Mouse (Mus musculus): ENCODE data around the gene Fkbp15. TPM values are rescaled to one million over a fixed set of nuclear protein-coding genes. Genes with fewer than 3 reads are reported as not detected.

Gene Fkbp15
- total and polyA plus RNA-seq, 3 experiments: 14.7 to 19.6 (median 16.6) TPM

- DNase-seq: peak; percentile 28 to 39
- WGBS: 31% methylated on average over 7 of the region's 7 CpGs
- H3K27me3 ChIP-seq (ENCODE audit: control insufficient read depth, insufficient read depth, low read length): no peaks in the 10 kb centered on the region
- TF ChIP-seq EP300 (IDR thresholded peaks at IDR 0.05; ENCODE audit: insufficient read depth, low read depth, low read length) (no peak), POLR2A (IDR thresholded peaks at IDR 0.05; ENCODE audit: insufficient read depth, low read depth, low read length) (no peak), CTCF (IDR thresholded peaks at IDR 0.05) (peak; percentile 61)
- no peak overlapping the region for H3K4me3 ChIP-seq
- intact Hi-C loops (cut with DNase I): no loop called here
- no peaks in the 10 kb centered on the region for H3K4me1 ChIP-seq (ENCODE audit: control insufficient read depth, insufficient read depth, low read length)
- H3K9ac ChIP-seq (ENCODE audit: low read depth, low read length): no peak overlapping the region
- H3K36me3 ChIP-seq (ENCODE audit: control insufficient read depth, insufficient read depth, low read length): no peaks in the 10 kb centered on the region
- no peaks in the 10 kb centered on the region for H3K79me2 ChIP-seq (replicated peaks; ENCODE audit: control insufficient read depth, insufficient read depth, low read length)
- no peak overlapping the region for H3K27ac ChIP-seq
Observed at GRCm38 (mm10) chr4:62263133-62263844, 97.1 kb downstream of the Fkbp15 start.

GRCm38 (mm10) chr4:62262276-62262675 is 98.1 kb downstream of the Fkbp15 start, which contains the start of gene Slc31a2:
Gene Slc31a2 (plus strand): TSS chr4:62262562.
- 55% methylated on average over 2 of the region's 2 CpGs for WGBS
- Histone ChIP-seq H3K27ac (no peak within 1 kb of the TSS), H3K36me3 (ENCODE audit: control insufficient read depth, insufficient read depth, low read length) (no peaks in the 10 kb centered on the region), H3K4me1 (ENCODE audit: control insufficient read depth, insufficient read depth, low read length) (no peaks in the 10 kb centered on the region), H3K27me3 (ENCODE audit: control insufficient read depth, insufficient read depth, low read length) (no peaks in the 10 kb centered on the region), H3K79me2 (replicated peaks; ENCODE audit: control insufficient read depth, insufficient read depth, low read length) (no peaks in the 10 kb centered on the region), H3K9ac (ENCODE audit: low read depth, low read length) (no peak within 1 kb of the TSS), H3K4me3 (no peak within 1 kb of the TSS)
- no peak for DNase-seq
- intact Hi-C loops (cut with DNase I): no loop called here
- no peak for TF ChIP-seq POLR2A (IDR thresholded peaks at IDR 0.05; ENCODE audit: insufficient read depth, low read depth, low read length)
- TF ChIP-seq CTCF (IDR thresholded peaks at IDR 0.05): no peak
- TF ChIP-seq EP300 (IDR thresholded peaks at IDR 0.05; ENCODE audit: insufficient read depth, low read depth, low read length): no peak

- no peak overlapping the region for H3K4me3 ChIP-seq
- H3K36me3 ChIP-seq (ENCODE audit: control insufficient read depth, insufficient read depth, low read length): no peaks in the 10 kb centered on the region
- DNase-seq: peak in 1 of 2 experiments; percentile 34
- no peak overlapping the region for H3K9ac ChIP-seq (ENCODE audit: low read depth, low read length)
- H3K4me1 ChIP-seq (ENCODE audit: control insufficient read depth, insufficient read depth, low read length): no peaks in the 10 kb centered on the region
- no peaks in the 10 kb centered on the region for H3K27me3 ChIP-seq (ENCODE audit: control insufficient read depth, insufficient read depth, low read length)
- H3K27ac ChIP-seq: no peak overlapping the region
- TF ChIP-seq CTCF (IDR thresholded peaks at IDR 0.05) (no peak), POLR2A (IDR thresholded peaks at IDR 0.05; ENCODE audit: insufficient read depth, low read depth, low read length) (no peak), EP300 (IDR thresholded peaks at IDR 0.05; ENCODE audit: insufficient read depth, low read depth, low read length) (no peak)
- WGBS: 25% methylated on average over 8 of the region's 8 CpGs
- H3K79me2 ChIP-seq (replicated peaks; ENCODE audit: control insufficient read depth, insufficient read depth, low read length): no peaks in the 10 kb centered on the region
- intact Hi-C loops (cut with DNase I): no loop called here
Observed at GRCm38 (mm10) chr4:62256931-62257330, 103.4 kb downstream of the Fkbp15 start.

GRCm38 (mm10) chr4:62254551-62254950 is 105.8 kb downstream of the Fkbp15 start:
- no peak overlapping the region for H3K9ac ChIP-seq (ENCODE audit: low read depth, low read length)
- no peak overlapping the region for H3K4me3 ChIP-seq
- WGBS: 45% methylated on average over 8 of the region's 8 CpGs
- no peaks in the 10 kb centered on the region for H3K27me3 ChIP-seq (ENCODE audit: control insufficient read depth, insufficient read depth, low read length)
- no peaks in the 10 kb centered on the region for H3K79me2 ChIP-seq (replicated peaks; ENCODE audit: control insufficient read depth, insufficient read depth, low read length)
- intact Hi-C loops (cut with DNase I): no loop called here
- DNase-seq: no peak
- no peak overlapping the region for H3K27ac ChIP-seq
- H3K4me1 ChIP-seq (ENCODE audit: control insufficient read depth, insufficient read depth, low read length): no peaks in the 10 kb centered on the region
- H3K36me3 ChIP-seq (ENCODE audit: control insufficient read depth, insufficient read depth, low read length): no peaks in the 10 kb centered on the region
- TF ChIP-seq CTCF (IDR thresholded peaks at IDR 0.05): no peak
- TF ChIP-seq POLR2A (IDR thresholded peaks at IDR 0.05; ENCODE audit: insufficient read depth, low read depth, low read length): no peak
- TF ChIP-seq EP300 (IDR thresholded peaks at IDR 0.05; ENCODE audit: insufficient read depth, low read depth, low read length): no peak

- Histone ChIP-seq H3K79me2 (replicated peaks; ENCODE audit: control insufficient read depth, insufficient read depth, low read length) (no peaks in the 10 kb centered on the region), H3K36me3 (ENCODE audit: control insufficient read depth, insufficient read depth, low read length) (no peaks in the 10 kb centered on the region), H3K4me3 (no peak overlapping the region), H3K27ac (no peak overlapping the region), H3K9ac (ENCODE audit: low read depth, low read length) (no peak overlapping the region), H3K27me3 (ENCODE audit: control insufficient read depth, insufficient read depth, low read length) (no peaks in the 10 kb centered on the region), H3K4me1 (ENCODE audit: control insufficient read depth, insufficient read depth, low read length) (no peaks in the 10 kb centered on the region)
- DNase-seq: no peak
- WGBS: 73% methylated on average over 4 of the region's 4 CpGs
- no peak for TF ChIP-seq CTCF (IDR thresholded peaks at IDR 0.05)
- TF ChIP-seq EP300 (IDR thresholded peaks at IDR 0.05; ENCODE audit: insufficient read depth, low read depth, low read length): no peak
- no peak for TF ChIP-seq POLR2A (IDR thresholded peaks at IDR 0.05; ENCODE audit: insufficient read depth, low read depth, low read length)
- intact Hi-C loops (cut with DNase I): no loop called here
Observed at GRCm38 (mm10) chr4:62251776-62252175, 108.6 kb downstream of the Fkbp15 start.

GRCm38 (mm10) chr4:62250896-62251544 is 109.3 kb downstream of the Fkbp15 start:
- TF ChIP-seq CTCF (IDR thresholded peaks at IDR 0.05): peak; percentile 43
- no peak for TF ChIP-seq EP300 (IDR thresholded peaks at IDR 0.05; ENCODE audit: insufficient read depth, low read depth, low read length)
- Histone ChIP-seq H3K79me2 (replicated peaks; ENCODE audit: control insufficient read depth, insufficient read depth, low read length) (no peaks in the 10 kb centered on the region), H3K4me3 (no peak overlapping the region), H3K27ac (no peak overlapping the region), H3K9ac (ENCODE audit: low read depth, low read length) (no peak overlapping the region), H3K4me1 (ENCODE audit: control insufficient read depth, insufficient read depth, low read length) (no peaks in the 10 kb centered on the region), H3K36me3 (ENCODE audit: control insufficient read depth, insufficient read depth, low read length) (no peaks in the 10 kb centered on the region), H3K27me3 (ENCODE audit: control insufficient read depth, insufficient read depth, low read length) (0 out of 2 replicates have a peak, but pooled peaks cover 1% of the 10 kb centered on the region)
- intact Hi-C loops (cut with DNase I): no loop called here
- 32% methylated on average over 3 of the region's 3 CpGs for WGBS
- DNase-seq: no peak

Other genes with a start within 250 kb of the Fkbp15 start
- not detected for gene Mup21, start 209.7 kb downstream of the Fkbp15 start, total RNA-seq (2021)
- gene Mup21, start 209.7 kb downstream of the Fkbp15 start, polyA plus RNA-seq (2012; rRNA removed): not detected in 2 replicates
- 1 to 10 TPM; 1.5 to 2.0 TPM for gene Zfp37, start 129.5 kb downstream of the Fkbp15 start, total RNA-seq (2021)
- gene Zfp37, start 129.5 kb downstream of the Fkbp15 start, polyA plus RNA-seq (2012; rRNA removed): 0.25 and 0.88 TPM in 2 replicates
- gene Slc31a2, start 98.0 kb downstream of the Fkbp15 start, total RNA-seq (2021): 10 to 100 TPM; 19.9 to 22.9 TPM
- 19.1 and 27.8 TPM in 2 replicates for gene Slc31a2, start 98.0 kb downstream of the Fkbp15 start, polyA plus RNA-seq (2012; rRNA removed)
- gene Slc31a1, start 179 bp upstream of the Fkbp15 start, total RNA-seq (2021): 10 to 100 TPM; 17.4 to 19.1 TPM
- gene Slc31a1, start 179 bp upstream of the Fkbp15 start, polyA plus RNA-seq (2012; rRNA removed): 14.8 and 25.5 TPM in 2 replicates
- gene Cdc26, start 48.1 kb upstream of the Fkbp15 start, total RNA-seq (2021): 10 to 100 TPM; 44.6 to 47.7 TPM
- 23.8 and 49.8 TPM in 2 replicates for gene Cdc26, start 48.1 kb upstream of the Fkbp15 start, polyA plus RNA-seq (2012; rRNA removed)
- gene Prpf4, start 48.2 kb upstream of the Fkbp15 start, total RNA-seq (2021): 1 to 10 TPM; 9.9 TPM
- gene Prpf4, start 48.2 kb upstream of the Fkbp15 start, polyA plus RNA-seq (2012; rRNA removed): 7.4 and 11.3 TPM in 2 replicates
- gene Rnf183, start 74.7 kb upstream of the Fkbp15 start, total RNA-seq (2021): not detected
- gene Rnf183, start 74.7 kb upstream of the Fkbp15 start, polyA plus RNA-seq (2012; rRNA removed): not detected in 2 replicates
- under 1 TPM; 0.20 to 0.57 TPM for gene Wdr31, start 110.3 kb upstream of the Fkbp15 start, total RNA-seq (2021)
- 0.35 and 0.50 TPM in 2 replicates for gene Wdr31, start 110.3 kb upstream of the Fkbp15 start, polyA plus RNA-seq (2012; rRNA removed)
- under 1 TPM; 0.09 to 0.13 TPM for gene Bspry, start 119.5 kb upstream of the Fkbp15 start, total RNA-seq (2021)
- 0.41 and 1.2 TPM in 2 replicates for gene Bspry, start 119.5 kb upstream of the Fkbp15 start, polyA plus RNA-seq (2012; rRNA removed)
- 1 to 10 TPM; 3.9 to 4.0 TPM for gene Hdhd3, start 142.9 kb upstream of the Fkbp15 start, total RNA-seq (2021)
- gene Hdhd3, start 142.9 kb upstream of the Fkbp15 start, polyA plus RNA-seq (2012; rRNA removed): 9.0 and 11.2 TPM in 2 replicates
- 10 to 100 TPM; 65.6 to 70.8 TPM for gene Alad, start 159.4 kb upstream of the Fkbp15 start, total RNA-seq (2021)
- gene Alad, start 159.4 kb upstream of the Fkbp15 start, polyA plus RNA-seq (2012; rRNA removed): 123 and 126 TPM in 2 replicates
- gene Pole3, start 164.5 kb upstream of the Fkbp15 start, total RNA-seq (2021): 10 to 100 TPM; 16.1 to 19.1 TPM
- gene Pole3, start 164.5 kb upstream of the Fkbp15 start, polyA plus RNA-seq (2012; rRNA removed): 10.5 and 18.0 TPM in 2 replicates
- not detected for gene 4933430I17Rik, start 164.8 kb upstream of the Fkbp15 start, total RNA-seq (2021)
- not detected in 2 replicates for gene 4933430I17Rik, start 164.8 kb upstream of the Fkbp15 start, polyA plus RNA-seq (2012; rRNA removed)
- 10 to 100 TPM; 23.5 to 33.7 TPM for gene Rgs3, start 199.3 kb upstream of the Fkbp15 start, total RNA-seq (2021)
- gene Rgs3, start 199.3 kb upstream of the Fkbp15 start, polyA plus RNA-seq (2012; rRNA removed): 48.1 and 49.4 TPM in 2 replicates